Mouse (Mus musculus): Measurements from ENCODE around the gene Krt87.

DNA sequence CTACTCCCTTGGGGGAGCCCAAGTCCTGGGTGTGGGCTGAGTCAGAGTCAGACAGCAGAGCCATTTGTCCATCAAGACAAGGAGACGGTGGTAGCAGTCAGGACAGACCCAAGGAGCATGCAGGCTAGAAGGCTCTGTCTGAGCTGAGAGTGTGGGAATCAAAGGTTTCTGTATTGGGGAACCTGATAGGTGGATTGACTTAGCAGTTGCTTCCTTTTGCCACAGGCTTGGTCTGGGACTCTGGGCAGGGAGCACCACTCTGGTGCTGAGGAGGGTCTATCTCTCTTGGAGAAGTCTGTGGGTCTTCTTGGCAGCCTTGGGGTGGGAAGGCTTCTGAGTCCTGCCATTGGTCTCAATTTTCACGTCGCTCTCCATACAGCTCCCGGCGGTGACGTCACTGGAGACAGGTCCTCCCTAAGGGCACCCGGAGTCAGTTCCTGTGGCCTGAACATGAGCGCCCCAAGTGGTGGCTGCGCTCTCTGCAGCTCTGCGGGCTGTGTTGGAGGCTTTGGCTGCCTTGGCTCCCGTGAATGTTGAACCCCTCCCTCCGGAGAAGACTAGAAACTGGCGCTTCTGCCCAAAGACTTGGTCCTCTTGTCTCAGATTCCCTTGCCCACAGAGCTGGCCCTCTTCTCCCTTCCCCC lies 14.6 kb upstream of the Krt87 start:
- no peak for TF ChIP-seq GATA1 (IDR thresholded peaks at IDR 0.05; ENCODE audit: low read length)
- no peak for TF ChIP-seq TAL1 (IDR thresholded peaks at IDR 0.05; ENCODE audit: low read length)

All from erythroblast, embryonic 14.5 days (primary cell).